Comparison of ENCODE assay signal across 20 mouse cellular contexts in the genomic region with DNA sequence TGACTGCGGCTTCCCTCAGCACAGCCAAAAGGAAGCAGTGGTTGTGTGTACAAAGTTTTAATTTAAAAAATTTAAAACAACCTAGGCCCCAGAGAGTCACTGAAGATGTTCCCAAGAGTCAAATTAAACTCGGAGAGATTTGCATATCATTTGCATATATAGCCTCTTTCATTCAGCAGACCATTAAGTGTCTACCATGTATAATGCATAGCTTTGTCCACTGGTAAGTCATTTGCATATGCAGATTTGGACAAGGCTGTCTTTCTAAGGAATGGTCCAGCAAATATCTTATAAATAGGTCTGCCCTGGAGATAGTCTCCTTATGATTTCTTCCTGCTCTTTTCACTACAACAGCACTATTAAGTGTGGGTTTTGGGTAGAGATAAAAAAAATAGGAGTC.
DNase-seq lines count a peak whose midpoint lies in the region; ATAC-seq and TF ChIP-seq lines count a peak whose summit lies in the region.
"Had no signal": no experiment of that assay in that cellular context is flagged by ENCODE, and none has a peak within 500 bp of the region (broad histone marks: within the 10 kb centered on the region; RNA-seq: fewer than 3 reads in every experiment).

No protein-coding gene starts in this region.

- no peaks in the 10 kb centered on the region for H3K36me3 ChIP-seq in forebrain, embryonic 10.5 days (replicated peaks)
- no peaks in the 10 kb centered on the region; the same call in 1 of the 2 replicates for H3K36me3 ChIP-seq in forebrain, postnatal 0 days (ENCODE audit: insufficient read depth)
- H3K36me3 ChIP-seq in hindbrain, embryonic 14.5 days (replicated peaks; ENCODE audit: control insufficient read depth, insufficient read depth): no peaks in the 10 kb centered on the region; the same call in 1 of the 2 replicates
- H3K36me3 ChIP-seq in midbrain, embryonic 14.5 days (ENCODE audit: control insufficient read depth, insufficient read depth, low read length): no peaks in the 10 kb centered on the region
- H3K36me3 ChIP-seq: heart, embryonic 10.5 days; kidney, embryonic 15.5 days had no signal

- WGBS in forebrain, embryonic 10.5 days: 79% methylated on average over 2 of the region's 2 CpGs
- 20% methylated on average over 2 of the region's 2 CpGs for WGBS in forebrain, postnatal 0 days
- 35% methylated on average over 2 of the region's 2 CpGs for WGBS in hindbrain, embryonic 14.5 days
- WGBS in midbrain, embryonic 14.5 days: 30% methylated on average over 2 of the region's 2 CpGs

- H3K27me3 ChIP-seq in forebrain, embryonic 10.5 days (ENCODE audit: poor library complexity, severe bottlenecking): no peaks in the 10 kb centered on the region
- H3K27me3 ChIP-seq in forebrain, postnatal 0 days (ENCODE audit: insufficient read depth, low read length): no peaks in the 10 kb centered on the region
- no peaks in the 10 kb centered on the region for H3K27me3 ChIP-seq in hindbrain, embryonic 14.5 days (ENCODE audit: control insufficient read depth, insufficient read depth, low read length)
- H3K27me3 ChIP-seq in midbrain, embryonic 14.5 days (ENCODE audit: control insufficient read depth, insufficient read depth, low read length): no peaks in the 10 kb centered on the region
- H3K27me3 ChIP-seq: kidney, embryonic 15.5 days had no signal

- peak overlapping the region; percentile 62; the same call in 1 of the 2 replicates for H3K27ac ChIP-seq in forebrain, embryonic 10.5 days
- H3K27ac ChIP-seq in forebrain, postnatal 0 days (ENCODE audit: low read depth, low read length): no peak overlapping the region
- peak overlapping the region; percentile 80 for H3K27ac ChIP-seq in hindbrain, embryonic 14.5 days
- peak overlapping the region; percentile 68 for H3K27ac ChIP-seq in midbrain, embryonic 14.5 days (replicated peaks; ENCODE audit: low read depth, low read length)
- H3K27ac ChIP-seq: heart, embryonic 10.5 days; kidney, embryonic 15.5 days had no signal

- H3K4me3 ChIP-seq in forebrain, embryonic 10.5 days: no peak overlapping the region
- H3K4me3 ChIP-seq in forebrain, postnatal 0 days (ENCODE audit: low read depth, low read length): no peak overlapping the region
- H3K4me3 ChIP-seq in hindbrain, embryonic 14.5 days (replicated peaks; ENCODE audit: low read length): no peak overlapping the region
- no peak overlapping the region for H3K4me3 ChIP-seq in midbrain, embryonic 14.5 days (replicated peaks; ENCODE audit: low read depth, low read length)
- H3K4me3 ChIP-seq: heart, embryonic 10.5 days; kidney, embryonic 15.5 days had no signal

- no peaks in the 10 kb centered on the region for H3K9me3 ChIP-seq in forebrain, embryonic 10.5 days
- H3K9me3 ChIP-seq in forebrain, postnatal 0 days (ENCODE audit: low read length): no peaks in the 10 kb centered on the region
- H3K9me3 ChIP-seq in hindbrain, embryonic 14.5 days (ENCODE audit: control insufficient read depth, low read length): no peaks in the 10 kb centered on the region
- no peaks in the 10 kb centered on the region for H3K9me3 ChIP-seq in midbrain, embryonic 14.5 days (ENCODE audit: control insufficient read depth, low read length)
- H3K9me3 ChIP-seq: heart, embryonic 10.5 days; kidney, embryonic 15.5 days had no signal

- peaks cover 30% of the 10 kb centered on the region for H3K4me1 ChIP-seq in forebrain, embryonic 10.5 days
- no peaks in the 10 kb centered on the region for H3K4me1 ChIP-seq in forebrain, postnatal 0 days (ENCODE audit: insufficient read depth)
- peaks cover 28% of the 10 kb centered on the region for H3K4me1 ChIP-seq in hindbrain, embryonic 14.5 days (replicated peaks; ENCODE audit: control insufficient read depth, insufficient read depth, low read length)
- H3K4me1 ChIP-seq in midbrain, embryonic 14.5 days (ENCODE audit: control insufficient read depth, insufficient read depth, low read length): peaks cover 21% of the 10 kb centered on the region
- H3K4me1 ChIP-seq: heart, embryonic 10.5 days had no signal

- intact Hi-C loops in gastrocnemius, postnatal 14 days (cut with DNase I; ENCODE audit: low total_unique reads): no loop called here

- no peak overlapping the region for H3K4me2 ChIP-seq in forebrain, postnatal 0 days (ENCODE audit: low read depth)
- no peak overlapping the region for H3K4me2 ChIP-seq in hindbrain, embryonic 14.5 days (replicated peaks)
- H3K4me2 ChIP-seq in midbrain, embryonic 14.5 days (ENCODE audit: low read length): no peak overlapping the region
- H3K4me2 ChIP-seq: kidney, embryonic 15.5 days had no signal

- no peak for ATAC-seq in forebrain, postnatal 0 days
- peak; percentile 56; the same call in 1 of the 2 replicates for ATAC-seq in hindbrain, embryonic 14.5 days (ENCODE audit: low FRiP score)
- peak; percentile 61 for ATAC-seq in midbrain, embryonic 14.5 days (ENCODE audit: low FRiP score, low TSS enrichment)
- ATAC-seq: CD4-positive, CD25-positive, alpha-beta regulatory T cell, adult 4 months; inflammation-experienced regulatory T-cells, adult 6 months had no signal

- no peak for TF ChIP-seq CTCF in forebrain, postnatal 0 days (IDR thresholded peaks at IDR 0.05; ENCODE audit: low read depth)

- no peak for DNase-seq in forebrain, embryonic 10.5 days (ENCODE audit: extremely low spot score, low spot score)
- DNase-seq in forebrain, postnatal 0 days: no peak
- DNase-seq in hindbrain, embryonic 14.5 days (ENCODE audit: low spot score): peak; percentile 41
- peak; percentile 60 for DNase-seq in midbrain, embryonic 14.5 days
- no peak for DNase-seq in gastrocnemius, adult 8-10 months (ENCODE audit: low spot score in 2 of 2)
- DNase-seq in gastrocnemius, postnatal 14 days: no peak
- no peak for DNase-seq in cerebellum, adult 8-10 months
- no peak for DNase-seq in embryo, embryonic 9.5 days (ENCODE audit: extremely low spot score)
- DNase-seq: adrenal gland, adult 2 months; cerebellum, postnatal 14 days; heart, postnatal 10 days; layer of hippocampus, postnatal 36 days; left cerebral cortex, postnatal 4 days; lung, adult 18-20 months; lung, postnatal 36 days; right cerebral cortex, adult 18-20 months had no signal

- H3K9ac ChIP-seq in forebrain, postnatal 0 days: no peak overlapping the region
- H3K9ac ChIP-seq in hindbrain, embryonic 14.5 days: no peak overlapping the region
- H3K9ac ChIP-seq in midbrain, embryonic 14.5 days (replicated peaks; ENCODE audit: low read length): no peak overlapping the region
- H3K9ac ChIP-seq: kidney, embryonic 15.5 days had no signal

Comparison
In these comparisons a context has a peak if more than half of its experiments do, and no peak if none do; other contexts are left out.
1. DNase-seq: peak in hindbrain, embryonic 14.5 days (single experiment) and midbrain, embryonic 14.5 days (single experiment); none in forebrain, embryonic 10.5 days (single experiment), forebrain, postnatal 0 days (single experiment), gastrocnemius, adult 8-10 months (0 of 2), gastrocnemius, postnatal 14 days (single experiment), cerebellum, adult 8-10 months (single experiment) and embryo, embryonic 9.5 days (single experiment).